Mouse (Mus musculus) spleen, postnatal 10 days (tissue): ENCODE measurements around the gene Tmem92.

Source experiments
- DNase-seq, 2 experiments: peaks; one replicate each; pipeline ENCODE4 v3.0.0; 2021 to 2022; ENCODE audit warnings: low spot score in 2 of 2

Tmem92 gene

DNA sequence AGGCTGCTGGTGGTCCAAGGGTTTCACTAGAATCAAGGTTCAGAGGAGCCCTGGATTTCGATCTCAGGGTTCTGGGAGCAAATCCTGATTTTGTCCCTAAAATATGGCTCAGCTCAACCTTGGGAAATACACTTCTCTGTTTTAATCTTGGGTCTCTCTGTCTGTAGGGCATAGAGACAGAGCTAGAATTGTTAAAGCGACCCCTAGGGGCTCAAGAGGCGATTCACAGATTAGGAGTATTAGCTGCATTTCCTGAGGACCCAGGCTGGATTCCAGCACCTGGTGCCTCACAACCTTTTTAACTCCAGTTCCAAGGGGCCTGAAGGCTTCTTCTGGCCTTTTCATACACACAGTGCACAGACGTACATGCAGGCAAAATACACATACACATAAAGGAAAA is 52.9 kb downstream of the Tmem92 start:
- no peak for DNase-seq

DNA sequence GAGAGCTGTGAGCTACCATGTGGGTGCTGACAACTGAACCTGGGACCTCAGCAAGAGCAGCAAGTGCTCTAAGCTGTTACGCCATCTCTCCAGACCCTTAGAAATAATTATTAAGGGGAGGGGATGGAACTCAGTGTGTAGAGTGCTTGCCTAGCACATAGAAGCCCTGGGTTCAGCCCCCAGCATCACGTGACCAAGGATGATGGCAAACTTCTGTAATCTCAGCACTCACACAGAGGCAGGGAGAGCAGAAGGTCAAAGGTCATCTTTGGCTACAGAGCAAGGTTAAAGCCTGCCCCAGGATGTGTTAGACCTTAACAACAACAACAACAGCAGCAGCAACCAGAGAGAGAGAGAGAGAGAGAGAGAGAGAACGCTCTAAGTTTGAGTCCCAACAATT is 54.0 kb downstream of the Tmem92 start:
- DNase-seq: no peak

DNA sequence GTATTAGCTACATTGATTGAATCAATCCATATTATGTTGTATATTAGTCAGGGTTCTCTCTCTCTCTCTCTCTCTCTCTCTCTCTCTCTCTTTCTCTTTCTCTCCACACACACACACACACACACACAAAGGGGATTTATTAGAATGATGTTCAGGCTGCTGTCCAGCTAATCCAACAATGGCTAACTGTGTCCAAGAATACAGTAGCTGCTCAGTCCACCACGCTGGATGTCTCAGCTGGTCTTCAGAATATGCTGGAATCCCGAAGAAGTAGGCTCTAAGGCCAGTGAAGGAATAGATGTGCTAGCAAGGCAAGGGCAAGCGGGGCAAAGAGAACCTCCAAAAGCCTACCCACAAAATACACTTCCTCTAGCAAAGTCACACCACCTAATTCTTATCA is 55.2 kb downstream of the Tmem92 start:
- no peak for DNase-seq
